Mouse (Mus musculus) T-helper 17 cell (primary cell): Measurements from ENCODE around the gene Tmem45b.

ENCODE experiments used
- in situ Hi-C, 2 experiments: fragments of 300-600 bp; cut with MboI, MseI; formaldehyde crosslinking; loops; 1 replicate in 1 of 2; 2 replicates in 1 of 2; pipeline ENCODE4 v1.15.1; 2025; ENCODE audit warnings: high pct_unique_total_duplicates in 2 of 2

Gene Tmem45b

DNA sequence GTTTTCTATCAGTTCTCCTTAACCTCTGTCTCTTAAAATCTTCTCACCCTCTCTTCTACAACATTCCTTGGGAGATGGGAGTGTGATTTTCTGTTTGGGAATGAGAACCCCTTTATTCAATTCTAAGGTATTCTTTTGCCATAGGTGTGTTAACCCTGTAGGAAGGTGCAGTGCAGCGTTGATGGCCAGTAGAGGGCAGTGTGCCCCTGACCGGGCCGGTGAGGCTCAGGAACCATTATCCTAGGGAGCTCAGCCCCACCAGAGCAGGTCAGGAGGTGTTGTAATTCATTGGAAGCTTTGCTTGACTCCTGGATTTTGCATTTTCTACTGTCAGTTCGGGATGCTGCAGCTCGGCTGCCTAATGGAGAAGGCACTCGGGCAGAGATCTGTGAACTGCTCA lies 59.0 kb downstream of the Tmem45b start:
- in situ Hi-C loops, result loop anchor here in 1 of 2 experiments (5.0 to 25.0 kb wide), 3 partner anchors 140 to 968 kb away; partner anchors contain the start of gene Snx19

DNA sequence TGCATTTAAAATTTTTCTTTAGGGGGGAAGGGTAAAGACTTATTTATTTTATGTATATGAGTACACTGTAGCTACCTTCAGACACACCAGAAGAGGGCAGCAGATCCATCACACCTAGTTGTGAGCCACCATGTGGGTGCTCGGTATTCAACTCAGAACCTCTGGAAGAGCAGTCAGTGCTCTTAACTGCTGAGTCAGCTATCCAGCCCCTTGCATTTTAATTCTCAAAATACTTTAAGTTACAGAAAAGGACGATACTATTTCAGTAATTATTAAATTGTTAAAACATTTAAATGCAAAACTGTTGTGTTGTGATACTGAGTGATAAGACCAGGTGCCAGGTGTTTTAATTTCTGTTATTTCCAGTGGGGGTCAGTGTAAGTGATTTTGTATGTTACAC lies 60.0 kb downstream of the Tmem45b start:
- in situ Hi-C loops, result loop anchor here in 1 of 2 experiments (10.0 to 25.0 kb wide), 2 partner anchors 140 to 967 kb away; partner anchors contain the start of gene Snx19

DNA sequence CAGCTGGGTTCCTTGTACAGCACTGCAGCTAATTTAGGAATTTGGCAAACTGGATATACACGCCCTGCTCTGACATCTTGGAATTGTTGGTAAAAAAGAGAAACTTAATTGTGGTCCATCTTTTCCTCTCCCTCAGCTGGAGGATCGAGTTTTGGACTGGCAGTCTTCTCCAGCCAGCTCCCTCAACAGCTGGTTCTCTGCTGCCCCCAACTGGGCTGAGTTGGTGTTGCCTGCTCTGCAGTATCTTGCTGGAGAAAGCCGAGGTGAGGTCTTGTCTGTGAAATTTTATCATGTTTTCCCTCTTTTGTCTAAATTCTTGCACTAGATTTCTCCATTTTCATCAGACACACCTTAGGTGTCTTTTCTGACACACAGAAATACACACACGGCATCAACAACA lies 63.8 kb downstream of the Tmem45b start:
- in situ Hi-C loops, result loop anchor here in 1 of 2 experiments (10.0 to 25.0 kb wide), 2 partner anchors 144 to 963 kb away; partner anchors contain the start of gene Snx19

DNA sequence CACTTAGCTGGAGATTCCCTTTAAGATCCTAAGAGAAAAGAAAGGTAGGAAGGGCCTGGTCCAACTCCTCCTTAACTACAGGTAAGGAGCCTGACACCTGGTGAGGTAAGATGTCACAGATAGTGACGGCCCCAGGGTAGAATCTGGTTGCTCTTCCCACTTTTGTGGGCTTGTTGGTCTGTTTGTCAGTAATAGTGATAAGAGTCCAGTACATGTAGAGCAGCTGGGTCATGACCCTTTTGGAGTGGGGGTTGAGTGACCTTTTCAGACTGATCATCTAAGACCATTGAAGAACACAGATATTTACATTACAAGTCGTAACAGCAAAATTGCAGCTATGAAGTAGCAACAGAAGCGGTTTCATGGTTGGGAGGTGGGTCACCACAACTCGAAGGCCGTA lies 77.1 kb downstream of the Tmem45b start:
- in situ Hi-C loops, result no loop called here

DNA sequence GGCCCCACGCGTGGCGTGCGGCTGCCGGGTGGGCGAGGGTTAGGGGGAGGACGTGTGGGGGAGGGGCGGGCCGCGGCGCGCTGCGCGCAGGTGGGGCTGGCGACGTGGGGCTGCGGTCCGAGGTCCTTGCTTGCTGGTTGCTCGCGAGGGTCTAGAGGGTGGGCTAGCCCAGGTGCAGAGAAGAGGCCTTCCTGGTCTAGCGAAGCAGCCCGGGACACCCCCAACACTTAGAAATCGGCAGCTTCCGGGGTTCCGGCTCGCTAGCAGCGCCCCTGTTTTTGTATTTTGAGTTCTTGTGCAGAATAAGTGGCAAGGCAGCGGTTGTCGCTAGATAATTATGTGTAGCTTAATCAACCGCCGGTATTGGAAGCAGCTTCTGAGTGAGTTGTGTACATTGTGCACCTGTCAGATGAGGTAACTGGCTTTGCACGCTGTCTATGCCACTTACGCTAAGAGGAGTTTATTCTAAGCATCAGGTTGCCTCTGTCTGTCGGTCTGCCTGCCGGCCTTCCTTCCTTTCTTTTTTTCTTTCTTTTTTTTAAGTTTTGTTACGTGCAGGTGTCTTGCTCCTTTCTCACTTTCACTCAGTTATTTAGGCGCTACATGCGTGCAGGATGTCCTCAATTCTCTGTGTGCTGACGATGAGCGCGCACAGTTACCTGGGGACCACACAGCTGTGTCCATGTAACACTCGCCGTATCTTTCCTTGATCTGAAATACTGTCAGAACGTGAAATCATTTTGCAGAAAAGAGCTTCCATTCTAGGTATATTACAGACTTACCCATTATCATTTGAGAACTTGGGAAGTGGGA lies 77.7 kb downstream of the Tmem45b start:
- in situ Hi-C loops, result no loop called here

DNA sequence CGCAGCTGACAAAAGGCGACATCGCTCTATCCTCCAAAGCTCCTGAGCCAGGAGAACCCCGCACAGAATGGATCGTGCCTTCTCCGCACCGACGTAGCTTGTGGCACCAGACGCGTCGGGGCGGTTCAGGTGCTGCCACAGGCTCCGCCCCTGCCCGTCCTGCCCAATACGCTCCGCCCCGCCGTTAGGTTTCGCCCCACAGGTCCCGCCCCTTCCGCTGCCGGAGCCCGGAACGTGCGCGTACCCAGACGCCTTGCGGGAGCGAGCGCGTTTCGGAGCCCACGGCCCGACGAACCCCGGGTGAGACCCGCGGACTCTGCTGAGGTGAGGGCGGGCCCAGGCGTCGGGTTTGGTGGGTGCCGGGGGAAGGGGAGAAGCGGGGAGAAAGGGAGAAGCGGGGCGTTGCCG lies 78.3 kb downstream of the Tmem45b start, which contains the start of gene Nfrkb:
Gene Nfrkb (plus strand): TSS at position 246 of the 408 bp plus-strand sequence.
- in situ Hi-C loops, result no loop called here

DNA sequence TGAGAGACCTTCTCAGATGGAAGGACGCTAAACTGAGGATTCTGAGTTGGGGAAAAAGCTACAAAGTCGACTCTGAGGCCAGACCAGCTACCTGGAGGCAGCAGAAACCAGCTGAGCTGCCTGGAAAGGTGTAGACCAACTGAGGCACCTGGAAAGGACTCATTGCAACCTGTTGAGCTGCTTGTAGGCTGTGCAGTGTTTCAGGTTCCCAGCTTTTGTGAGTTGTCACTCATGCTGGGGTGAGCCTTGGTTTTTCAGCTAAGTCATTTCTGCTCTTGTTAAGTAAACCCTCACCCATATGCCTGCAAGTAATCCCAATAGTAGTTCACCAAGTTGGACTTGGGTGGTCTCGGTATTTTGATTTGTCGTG lies 78.8 kb downstream of the Tmem45b start:
- in situ Hi-C loops, result no loop called here

DNA sequence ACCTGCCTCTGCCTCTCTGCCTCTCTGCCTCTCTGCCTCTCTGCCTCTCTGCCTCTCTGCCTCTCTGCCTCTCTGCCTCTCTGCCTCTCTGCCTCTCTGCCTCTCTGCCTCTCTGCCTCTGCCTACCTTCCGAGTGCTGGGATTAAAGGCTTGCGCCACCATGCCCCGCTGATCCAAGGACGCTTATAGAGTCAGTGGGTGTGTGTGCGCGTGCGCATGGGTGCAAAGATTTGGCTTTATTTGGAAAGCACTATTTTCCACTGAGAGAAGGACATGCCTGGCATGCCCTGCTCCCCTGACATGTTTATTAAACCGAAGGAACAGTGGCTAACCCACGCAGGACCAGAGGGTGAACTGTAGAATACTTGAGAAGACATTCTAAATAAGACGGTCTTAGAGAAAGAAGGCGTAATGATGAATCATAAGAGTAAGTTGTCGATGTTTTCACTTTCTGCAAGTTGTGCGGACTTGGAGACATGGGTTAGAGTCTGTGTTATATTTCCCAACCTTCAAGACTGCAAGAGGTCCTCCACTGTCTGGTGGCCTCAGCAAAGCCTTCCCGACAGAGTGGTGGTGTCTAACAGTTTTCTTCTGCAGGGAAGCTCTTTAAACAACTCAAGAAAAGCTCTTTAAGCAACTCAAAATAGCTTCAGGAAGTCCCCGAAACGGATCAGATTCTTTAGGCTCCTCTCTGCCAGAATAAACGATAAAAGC lies 79.3 kb downstream of the Tmem45b start:
- in situ Hi-C loops, result no loop called here

DNA sequence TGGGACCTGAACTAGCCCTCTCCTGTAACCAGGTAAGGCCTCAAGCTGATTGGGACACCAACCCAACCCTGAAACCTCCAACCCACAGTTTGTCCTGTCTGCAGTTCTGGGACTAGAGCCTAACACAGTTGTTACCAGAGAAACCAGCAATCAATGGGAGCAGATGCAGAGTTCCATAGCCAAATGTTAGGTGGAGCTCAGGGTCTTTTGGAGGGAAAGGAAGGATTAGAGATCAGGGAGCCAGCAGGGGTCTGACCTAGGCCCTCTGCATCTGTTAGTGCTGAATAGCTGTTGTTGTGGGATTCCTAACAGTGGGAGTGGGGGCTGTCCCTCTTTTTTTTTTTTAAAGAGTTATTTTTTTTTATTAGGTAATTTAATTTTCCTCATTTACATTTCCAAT lies 87.6 kb downstream of the Tmem45b start:
- in situ Hi-C loops, result no loop called here
